Mouse (Mus musculus): ENCODE measurements at regions not wholly inside any gene's neighbourhood (a gene's known extent, or its start where the extent isn't known, plus 50 kb on each side); places are given as distances from the start of the nearest gene placed in this dataset.
"Not testable (repeated sequence)": the region's sequence is repeated elsewhere in the genome, so short reads cannot be mapped to it uniquely, and the experiment has no call there.

DNA sequence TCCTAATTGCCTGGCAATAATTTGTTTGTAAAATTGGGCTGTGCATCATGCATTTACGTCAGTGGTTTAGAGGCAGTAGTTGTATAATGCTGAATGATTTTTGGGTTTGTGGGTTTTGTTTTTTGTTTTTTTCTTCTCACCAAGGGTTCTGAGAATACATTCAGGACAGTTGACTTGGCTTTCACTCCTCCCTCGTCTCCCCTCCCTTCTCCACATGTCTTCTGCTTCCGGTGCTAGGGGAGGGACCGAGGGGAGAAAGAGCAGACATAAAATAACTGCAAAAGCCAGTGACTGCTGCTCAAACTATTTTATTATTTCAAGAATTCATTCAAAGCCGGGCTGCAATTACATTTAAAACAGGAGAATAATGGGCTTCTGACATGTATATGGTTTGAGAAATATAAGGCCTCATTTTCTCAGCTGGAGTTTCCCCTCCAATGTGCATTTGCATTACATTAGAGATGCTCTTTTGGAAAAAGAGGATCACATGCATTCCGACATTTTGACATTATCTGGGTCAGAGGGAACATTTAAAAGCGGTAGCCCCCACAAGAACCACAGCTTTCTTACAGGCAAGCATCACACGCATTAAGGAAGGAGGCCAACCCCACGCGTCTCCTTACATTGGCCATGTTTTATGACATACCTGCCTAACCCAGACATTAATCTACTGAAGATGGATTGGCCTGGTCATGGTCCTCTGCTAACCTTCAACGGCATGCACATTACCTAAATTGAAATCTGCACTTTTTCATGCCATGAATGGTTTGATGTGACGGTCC is 185.3 kb upstream of the Mpdz start:
- intact Hi-C loops (cut with DNase I), result no loop called here
- no peak for DNase-seq

DNA sequence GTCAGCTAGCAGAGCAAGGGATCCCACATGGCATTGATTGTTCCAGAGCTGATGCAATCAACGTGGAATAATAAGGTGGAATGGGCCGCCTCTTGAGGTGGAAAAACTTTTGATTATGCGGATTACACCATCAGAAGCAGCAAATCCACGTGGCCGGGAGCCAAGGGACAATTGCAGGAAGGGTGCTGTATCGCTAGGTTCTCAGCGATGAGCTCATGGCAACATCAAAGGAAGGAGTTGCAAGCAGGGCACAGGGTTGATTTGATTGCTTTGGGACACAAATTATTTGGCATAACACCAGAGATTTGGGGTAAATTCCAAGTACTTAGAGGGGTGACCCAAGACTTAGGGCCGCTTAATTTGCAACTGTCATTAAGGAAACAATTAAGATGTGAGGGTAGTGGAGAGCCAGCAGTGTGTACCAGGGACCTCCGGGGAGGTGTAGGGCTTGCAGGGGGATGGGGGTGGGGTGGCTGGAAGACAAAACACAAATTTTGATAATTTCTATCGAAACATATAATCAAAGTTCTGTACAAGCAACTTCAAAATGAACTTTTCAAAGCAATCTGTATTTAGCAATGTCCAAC is 182.8 kb upstream of the Mpdz start:
- intact Hi-C loops (cut with DNase I), result no loop called here
- DNase-seq, result peak; percentile 6 to 9

DNA sequence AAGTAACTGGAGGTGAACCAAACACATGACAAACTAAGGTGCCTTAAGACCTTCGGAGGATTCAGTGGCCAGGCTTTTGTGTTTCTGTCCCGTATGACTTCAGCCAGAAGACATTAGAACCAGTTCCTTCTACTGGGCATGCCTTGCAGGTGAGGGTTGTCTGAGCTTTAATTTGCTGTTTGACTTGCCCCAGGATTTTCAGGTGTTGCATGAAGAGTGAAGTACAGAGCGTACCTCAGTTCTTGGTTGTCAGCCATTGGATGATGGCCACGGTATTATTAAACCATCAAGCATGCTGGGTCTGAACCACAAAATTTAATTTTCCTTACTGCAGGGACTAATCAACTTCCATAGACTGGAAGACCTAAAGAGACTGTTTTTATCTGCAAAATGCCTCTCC is 181.5 kb upstream of the Mpdz start:
- no peak for DNase-seq
- intact Hi-C loops (cut with DNase I), result no loop called here

DNA sequence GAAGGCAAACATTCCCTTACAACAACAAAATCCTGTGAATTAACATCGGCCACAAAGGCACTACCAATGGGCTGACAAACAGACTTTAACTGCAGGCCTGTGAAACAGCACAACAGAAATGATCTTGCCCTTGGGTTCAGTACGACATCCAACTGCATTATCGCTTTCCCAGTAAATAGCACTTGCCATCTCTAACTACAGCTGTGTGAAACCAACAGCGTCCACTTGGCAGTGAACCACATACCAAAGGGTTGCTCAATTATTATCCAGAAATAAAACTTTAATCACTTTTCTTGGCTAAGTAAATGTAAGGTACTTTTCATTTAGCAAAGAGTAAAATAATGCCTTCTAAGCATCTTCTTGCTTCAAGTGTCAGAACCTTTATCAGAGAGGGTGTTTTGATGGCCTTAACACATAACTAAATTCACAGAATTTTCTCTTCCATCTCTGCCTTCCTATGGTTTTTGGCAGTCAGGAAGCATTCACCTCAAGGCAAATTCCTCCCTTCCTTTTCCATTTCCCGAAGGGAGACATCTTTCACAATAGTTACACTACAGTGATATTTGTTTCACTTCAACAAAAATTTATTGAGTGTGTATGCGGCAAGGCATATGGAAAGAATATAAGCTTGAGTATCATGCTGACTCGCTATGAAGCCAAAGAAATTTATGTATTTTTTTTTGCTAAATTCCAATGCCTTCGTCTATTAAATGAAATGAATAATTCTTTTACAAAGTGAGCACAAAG is 178.9 kb upstream of the Mpdz start:
- intact Hi-C loops (cut with DNase I), result no loop called here
- DNase-seq, result peak; percentile 33 to 39

DNA sequence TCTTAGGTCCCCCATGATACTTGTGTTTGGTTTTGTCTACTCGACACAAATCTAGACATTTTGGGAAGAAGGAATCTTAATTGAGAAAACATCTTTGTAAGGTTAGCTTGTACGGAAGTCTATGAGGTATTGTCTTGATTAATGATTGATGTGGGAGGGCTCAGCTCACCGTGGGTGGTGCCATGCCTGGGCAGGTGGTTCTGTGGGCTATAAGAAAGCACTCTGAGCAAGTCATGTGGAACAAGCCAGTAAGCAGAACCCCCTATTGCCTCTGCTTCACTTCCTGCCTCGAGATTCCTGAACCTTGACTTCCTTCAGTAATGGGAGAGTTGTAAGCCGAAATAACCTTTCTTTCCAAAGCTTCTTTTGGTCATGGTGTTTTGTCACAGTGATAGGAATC is 174.6 kb upstream of the Mpdz start:
- no peak for DNase-seq
- intact Hi-C loops (cut with DNase I), result no loop called here

DNA sequence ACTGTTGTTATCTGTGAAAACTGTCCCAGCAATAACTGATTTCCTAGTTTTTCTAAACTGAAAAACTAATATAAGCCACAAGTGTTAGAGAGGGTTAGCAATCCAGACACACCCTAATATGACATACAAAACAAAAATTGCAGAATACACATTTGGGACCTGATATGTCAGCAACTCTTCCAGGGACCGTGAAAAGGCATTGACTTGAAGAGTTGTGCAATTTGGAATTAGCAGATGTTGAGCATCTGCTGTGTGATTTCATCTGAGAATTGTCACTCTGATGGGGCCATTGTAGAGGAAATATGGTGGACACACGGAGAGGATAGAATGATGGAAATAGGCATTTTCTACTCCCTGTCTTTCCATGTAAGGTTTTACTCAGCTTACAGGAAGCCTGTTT is 168.6 kb upstream of the Mpdz start:
- peak in 1 of 2 experiments; percentile 6 for DNase-seq
- intact Hi-C loops (cut with DNase I), result no loop called here

DNA sequence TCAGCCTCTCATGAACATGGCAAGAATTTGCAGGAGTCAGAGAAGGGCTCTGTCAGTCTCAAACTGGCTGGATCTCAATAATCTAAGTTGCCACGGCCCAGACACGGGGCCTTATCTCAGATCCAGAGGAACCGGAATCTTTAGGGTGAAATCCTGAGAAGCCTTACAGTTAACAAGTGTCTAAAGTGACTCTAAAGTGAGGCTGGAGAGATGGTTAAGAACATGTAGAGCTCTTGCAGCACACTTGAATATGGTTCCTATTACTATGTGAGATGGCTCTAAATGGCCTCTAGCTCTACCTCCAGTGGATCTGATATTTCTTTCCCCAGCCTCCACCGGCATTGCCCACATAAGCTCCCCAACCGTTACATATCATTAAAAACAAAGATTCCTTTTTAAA is 157.8 kb upstream of the Mpdz start:
- DNase-seq, result no peak
- intact Hi-C loops (cut with DNase I), result no loop called here

DNA sequence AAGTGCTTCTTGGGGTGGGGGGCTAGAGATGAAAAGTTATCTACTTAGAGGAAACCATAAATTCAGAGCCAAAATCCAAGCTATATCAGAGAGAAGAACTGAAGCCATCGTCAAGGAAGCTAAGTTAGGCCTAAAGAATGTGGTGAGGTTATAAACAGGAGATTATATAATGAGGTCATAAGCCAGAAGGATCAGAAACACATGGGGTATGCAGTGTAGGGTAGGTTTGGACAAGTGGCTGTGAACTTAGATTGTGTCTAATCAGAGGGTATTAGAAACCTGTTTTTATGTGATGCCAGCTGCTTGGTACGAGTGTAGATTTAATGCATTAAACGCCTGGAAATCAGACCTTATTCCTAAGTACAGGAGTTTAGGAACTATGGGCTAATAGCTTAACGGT is 154.8 kb upstream of the Mpdz start:
- DNase-seq, result no peak
- intact Hi-C loops (cut with DNase I), result no loop called here

DNA sequence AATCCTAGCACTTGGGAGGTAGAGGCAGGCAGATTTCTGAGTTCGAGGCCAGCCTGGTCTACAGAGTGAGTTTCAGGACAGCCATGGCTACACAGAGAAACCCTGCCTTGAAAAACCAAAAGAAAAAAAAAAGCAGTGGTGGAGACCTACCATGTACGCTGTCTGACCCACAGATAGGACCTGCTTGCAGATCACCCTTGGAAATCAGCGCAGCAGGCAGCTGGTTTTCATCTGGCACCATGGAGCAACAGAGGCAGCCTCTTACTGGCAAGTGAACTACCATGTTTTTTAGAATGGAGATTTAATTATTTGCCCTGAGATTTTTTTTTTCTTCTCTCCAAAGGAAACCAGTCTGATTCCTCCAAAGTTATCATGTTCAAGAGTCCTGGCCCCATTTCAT is 150.8 kb upstream of the Mpdz start:
- intact Hi-C loops (cut with DNase I); DNase-seq: not testable (repeated sequence)

DNA sequence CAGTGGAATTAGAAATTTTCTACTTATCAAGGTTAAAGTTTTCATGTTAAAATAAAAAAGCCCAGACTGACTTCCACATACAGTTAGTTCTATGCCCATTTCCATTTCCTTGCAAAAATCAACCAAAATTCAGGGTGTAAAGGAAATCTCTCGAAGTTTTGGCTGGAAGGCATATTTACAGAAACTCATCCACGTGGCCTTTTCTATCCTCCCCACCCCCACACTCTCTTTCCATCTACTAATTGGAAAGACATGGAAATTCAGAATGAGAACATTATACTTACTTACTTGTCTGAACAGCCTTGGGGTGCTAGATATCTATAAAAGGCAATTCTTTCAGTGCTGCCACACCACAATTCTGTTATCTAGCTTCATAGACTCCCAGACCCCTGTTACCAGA is 139.9 kb upstream of the Mpdz start:
- no peak for DNase-seq
- intact Hi-C loops (cut with DNase I), result loop anchor here (10.0 kb wide), 1 partner anchor 142 kb away; no protein-coding TSS in a partner anchor

DNA sequence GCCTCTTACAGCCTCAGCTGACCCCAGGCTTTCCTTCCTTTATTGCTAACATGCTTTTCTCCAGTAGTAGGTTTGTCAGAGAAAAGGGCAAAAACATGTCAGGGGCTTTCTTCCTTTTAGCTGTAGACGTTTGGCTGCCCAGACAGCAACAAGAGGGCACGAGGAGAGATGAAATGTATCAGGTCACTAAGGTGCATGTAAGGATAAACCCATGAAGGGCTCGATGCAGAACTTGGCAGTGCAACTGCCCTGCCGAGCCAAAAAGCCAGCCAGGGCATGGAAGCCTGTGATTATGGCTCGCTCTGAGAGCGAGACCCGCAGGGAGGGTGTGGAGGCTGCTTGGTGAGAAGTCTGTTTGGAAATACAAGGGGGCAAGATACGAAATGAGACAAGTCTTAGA is 137.9 kb upstream of the Mpdz start:
- intact Hi-C loops (cut with DNase I), result loop anchor here (10.0 kb wide), 1 partner anchor 144 kb away; no protein-coding TSS in a partner anchor
- peak; percentile 61 to 77 for DNase-seq

DNA sequence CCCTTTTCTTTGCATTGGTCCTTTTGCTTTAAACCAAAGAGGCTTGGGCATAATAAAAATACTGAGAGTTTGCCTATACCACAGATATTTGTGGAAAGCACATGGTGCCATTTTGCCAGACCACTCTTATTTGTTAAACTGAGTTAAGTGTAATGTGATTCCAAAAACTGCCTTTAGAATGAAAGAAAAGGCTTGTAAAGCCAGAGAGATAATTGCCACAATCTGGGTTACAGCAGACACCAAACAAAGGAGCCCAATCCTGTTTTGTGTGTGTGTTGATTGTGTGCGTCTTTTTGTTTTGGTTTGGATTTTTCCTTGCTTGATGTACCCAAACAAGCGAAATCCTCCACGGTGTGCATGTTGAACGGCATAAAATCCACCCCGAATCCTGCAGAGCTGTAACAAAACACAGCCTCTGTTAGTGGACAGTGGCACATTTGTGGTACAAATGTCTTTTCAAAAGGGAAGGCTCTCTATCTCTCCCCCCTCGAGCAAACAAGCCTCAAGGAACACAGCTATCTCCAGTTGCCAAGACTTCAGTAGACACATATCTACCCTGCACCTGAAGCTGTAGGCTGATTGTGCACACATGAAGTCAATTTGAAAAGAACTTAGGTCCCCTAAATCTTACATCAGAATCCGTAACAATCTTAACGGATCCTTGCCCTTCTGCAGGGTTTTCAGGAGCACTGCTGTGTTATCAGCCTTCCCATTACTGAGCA is 136.9 kb upstream of the Mpdz start:
- intact Hi-C loops (cut with DNase I), result loop anchor here (5.0 to 10.0 kb wide), 2 partner anchors 145 to 488 kb away; no protein-coding TSS in a partner anchor
- no peak for DNase-seq

DNA sequence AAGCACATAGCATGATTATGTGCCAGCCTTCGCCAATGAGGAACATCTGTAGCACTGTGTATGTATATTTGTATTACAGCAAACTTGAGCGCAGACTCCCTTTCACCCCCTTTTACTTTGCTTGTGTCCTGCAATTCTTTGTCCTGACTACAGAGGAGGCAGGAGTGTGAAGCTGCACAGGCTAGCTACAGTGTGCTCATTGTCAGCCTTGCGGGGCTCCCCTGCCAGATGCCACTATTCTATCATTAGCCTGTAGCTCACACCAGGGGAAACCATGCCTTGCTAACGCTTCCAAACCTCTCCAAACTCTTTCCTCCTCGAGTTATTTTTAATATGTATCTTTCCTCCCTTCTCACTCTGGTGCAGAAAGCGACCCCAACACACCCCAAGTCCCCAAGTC is 136.4 kb upstream of the Mpdz start:
- intact Hi-C loops (cut with DNase I), result loop anchor here (5.0 kb wide), 1 partner anchor 488 kb away; no protein-coding TSS in a partner anchor
- peak; percentile 27 to 41 for DNase-seq

DNA sequence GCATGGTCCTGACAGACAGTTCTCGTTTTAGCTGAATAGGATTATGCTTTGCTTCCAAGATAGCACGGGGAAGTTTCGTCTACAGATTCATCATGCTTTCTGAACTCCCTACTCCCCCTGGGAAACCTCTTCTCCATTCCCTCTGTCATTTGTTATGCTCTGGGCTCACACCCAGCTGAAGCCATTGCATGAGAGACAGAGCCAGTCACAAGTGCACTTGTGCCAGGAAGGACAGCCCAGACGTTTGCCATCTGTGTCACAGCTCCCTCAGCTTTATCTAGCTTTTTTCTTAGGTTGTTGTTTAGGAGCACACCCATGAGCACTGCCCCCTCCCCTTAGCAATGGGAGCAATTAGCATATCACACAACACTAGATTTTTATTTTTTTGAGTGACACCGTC is 131.2 kb upstream of the Mpdz start:
- intact Hi-C loops (cut with DNase I), result no loop called here
- peak; percentile 53 to 65 for DNase-seq

DNA sequence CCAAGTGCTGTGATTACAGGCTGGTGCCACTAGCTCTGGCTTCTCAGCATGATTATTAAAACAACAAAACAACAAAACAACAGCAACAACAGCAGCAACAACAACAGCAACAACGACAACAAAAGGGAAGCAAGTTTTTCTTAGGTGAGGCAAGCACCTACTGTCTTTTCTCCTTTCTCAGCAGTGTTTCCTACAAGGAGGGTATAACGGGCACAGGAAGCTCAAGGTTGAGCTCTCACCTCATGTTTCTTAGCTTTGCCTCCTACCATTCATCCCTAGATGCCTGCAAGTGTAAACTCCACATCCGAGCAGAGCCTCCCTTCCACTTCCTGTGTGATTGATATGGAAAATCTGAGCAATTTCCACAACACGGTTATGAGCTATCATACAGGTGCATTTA is 128.1 kb upstream of the Mpdz start:
- intact Hi-C loops (cut with DNase I), result no loop called here

DNA sequence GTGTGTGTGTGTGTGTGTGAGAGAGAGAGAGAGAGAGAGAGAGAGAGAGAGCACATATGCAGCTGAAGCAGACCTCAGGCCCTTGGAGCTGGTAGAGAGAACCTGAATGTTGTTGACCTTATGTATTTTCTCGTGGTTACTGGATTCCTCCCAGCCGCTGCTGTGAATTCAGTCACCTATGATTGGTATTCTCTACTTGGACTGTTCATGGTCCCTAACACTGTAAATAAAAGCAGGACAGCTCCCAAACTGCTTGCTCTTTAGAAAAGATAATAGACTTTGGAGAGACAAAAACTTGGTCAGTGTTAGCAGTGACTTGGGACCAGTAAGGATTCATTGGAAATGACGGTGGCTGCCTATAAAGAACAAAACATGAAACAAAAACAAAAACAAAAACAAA is 126.9 kb upstream of the Mpdz start:
- intact Hi-C loops (cut with DNase I), result loop anchor here (10.0 kb wide), 1 partner anchor 195 kb away; no protein-coding TSS in a partner anchor

More for the DNA sequence above, 128.1 kb upstream of the Mpdz start:
- DNase-seq, result no peak

DNA sequence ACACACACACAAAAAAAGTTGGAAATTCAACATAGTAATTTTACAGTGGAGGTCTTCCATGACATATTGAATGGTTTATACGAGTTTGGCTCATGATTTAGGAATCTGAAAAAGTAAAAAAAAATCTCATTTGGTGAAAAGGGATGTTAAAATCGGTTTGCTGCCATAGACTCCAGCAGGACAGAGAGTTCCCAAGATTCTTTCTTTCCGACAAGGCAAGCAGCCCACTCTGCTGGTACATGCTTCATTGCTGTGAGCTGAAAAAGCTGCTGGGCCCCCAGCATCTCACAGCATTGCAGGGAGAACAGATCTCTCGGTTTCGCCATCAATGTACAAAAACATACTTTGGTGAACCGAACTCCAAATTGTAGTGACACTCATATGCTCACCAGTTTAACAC is 125.8 kb upstream of the Mpdz start:
- intact Hi-C loops (cut with DNase I), result loop anchor here (10.0 kb wide), 1 partner anchor 194 kb away; no protein-coding TSS in a partner anchor
- no peak for DNase-seq

More for the DNA sequence above, 126.9 kb upstream of the Mpdz start:
- no peak for DNase-seq

DNA sequence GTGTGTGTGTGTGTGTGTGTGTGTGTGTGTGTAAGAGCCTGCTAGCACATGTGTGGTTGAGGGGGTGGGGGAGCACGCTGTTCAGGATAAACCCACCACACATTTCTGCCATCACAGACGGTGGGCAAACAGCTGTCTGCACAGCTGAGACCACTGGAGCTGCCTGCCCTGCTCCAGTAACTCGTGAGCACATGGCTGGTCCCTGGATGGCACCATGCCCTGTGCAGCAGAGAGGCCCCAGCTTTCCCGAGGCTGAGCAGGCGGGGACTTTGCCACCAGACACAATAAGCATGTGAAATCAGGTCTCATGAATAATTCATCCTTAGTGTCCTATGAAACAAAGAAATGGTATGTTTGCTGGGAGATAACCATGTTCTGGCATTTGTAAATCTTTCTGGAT is 125.3 kb upstream of the Mpdz start:
- intact Hi-C loops (cut with DNase I), result loop anchor here (10.0 kb wide), 1 partner anchor 193 kb away; no protein-coding TSS in a partner anchor
- peak; percentile 24 to 48 for DNase-seq

DNA sequence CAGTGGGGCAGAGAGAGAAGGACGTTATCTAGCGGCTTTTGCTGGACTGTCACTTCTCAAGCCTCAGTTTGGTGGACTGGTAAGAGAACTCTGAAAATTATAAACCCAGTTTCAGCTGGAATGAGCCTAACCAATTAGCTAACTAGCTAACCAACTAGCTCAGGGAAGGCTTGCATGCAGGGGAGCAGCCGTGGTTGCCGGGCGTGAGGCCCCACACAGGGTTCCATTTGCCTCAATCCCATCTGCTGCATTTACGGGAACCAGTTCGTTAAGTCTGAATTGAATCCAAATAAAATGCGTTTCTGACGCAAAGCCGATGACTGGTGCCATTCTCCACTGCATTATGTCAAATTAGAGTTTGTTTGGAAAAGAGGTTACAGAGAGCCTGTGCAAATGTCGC is 123.9 kb upstream of the Mpdz start:
- DNase-seq, result no peak
- intact Hi-C loops (cut with DNase I), result loop anchor here (10.0 kb wide), 1 partner anchor 192 kb away; no protein-coding TSS in a partner anchor

All from heart, postnatal 14 days (tissue).